Mouse (Mus musculus): ENCODE results near the gene Glycam1. TPM values are rescaled to one million over a fixed set of nuclear protein-coding genes. Genes with fewer than 3 reads are reported as not detected.

Glycam1 gene
- total RNA-seq, 4 experiments from 2014 or later, result not detected

DNA sequence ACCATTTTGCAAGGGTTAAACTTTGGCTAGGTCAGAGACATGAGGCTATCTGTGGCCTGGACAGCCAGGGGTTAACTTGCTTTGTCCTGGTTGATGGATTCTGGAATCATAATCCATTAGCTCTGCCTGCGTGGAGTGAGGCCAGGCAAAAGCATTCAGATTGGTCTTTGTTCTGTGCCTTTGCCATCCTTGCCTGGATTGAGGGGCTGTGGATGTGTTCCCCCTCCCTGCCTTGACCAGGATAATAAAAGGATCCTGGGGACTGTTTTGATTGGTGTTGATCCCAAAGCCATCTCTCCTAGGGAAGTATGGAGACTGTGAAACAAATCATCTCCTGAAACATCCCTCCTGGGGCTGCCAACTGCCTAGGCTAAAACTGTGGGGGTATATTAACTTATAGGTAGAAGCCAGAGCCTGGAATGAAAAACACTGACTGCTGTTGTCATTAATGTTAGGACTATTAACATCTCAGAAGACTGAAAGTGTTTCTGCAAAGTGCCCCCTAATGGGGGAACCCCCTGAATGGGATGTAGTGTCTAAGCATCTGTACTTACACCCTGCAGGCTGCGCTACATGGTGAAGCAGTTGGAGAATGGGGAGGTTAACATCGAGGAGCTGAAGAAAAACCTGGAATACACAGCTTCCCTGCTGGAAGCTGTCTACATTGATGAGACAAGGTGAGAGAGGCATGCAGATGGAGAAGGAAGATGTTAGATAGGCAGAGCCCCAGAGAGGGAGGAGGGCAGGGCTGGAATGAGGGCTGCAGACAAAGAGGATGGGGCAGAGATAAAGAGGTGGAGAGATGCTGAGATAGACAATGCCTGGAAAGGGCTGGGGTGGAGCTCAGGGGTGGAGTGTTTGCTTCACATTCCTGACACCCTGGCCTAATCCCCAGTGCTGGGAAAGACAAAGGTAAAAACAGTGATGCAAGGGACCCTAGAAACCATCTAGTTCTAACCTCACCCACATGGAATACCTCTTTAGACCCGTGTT lies 45.2 kb downstream of the Glycam1 start:
- DNase-seq (ENCODE audit: low spot score in 2 of 2), result no peak

DNA sequence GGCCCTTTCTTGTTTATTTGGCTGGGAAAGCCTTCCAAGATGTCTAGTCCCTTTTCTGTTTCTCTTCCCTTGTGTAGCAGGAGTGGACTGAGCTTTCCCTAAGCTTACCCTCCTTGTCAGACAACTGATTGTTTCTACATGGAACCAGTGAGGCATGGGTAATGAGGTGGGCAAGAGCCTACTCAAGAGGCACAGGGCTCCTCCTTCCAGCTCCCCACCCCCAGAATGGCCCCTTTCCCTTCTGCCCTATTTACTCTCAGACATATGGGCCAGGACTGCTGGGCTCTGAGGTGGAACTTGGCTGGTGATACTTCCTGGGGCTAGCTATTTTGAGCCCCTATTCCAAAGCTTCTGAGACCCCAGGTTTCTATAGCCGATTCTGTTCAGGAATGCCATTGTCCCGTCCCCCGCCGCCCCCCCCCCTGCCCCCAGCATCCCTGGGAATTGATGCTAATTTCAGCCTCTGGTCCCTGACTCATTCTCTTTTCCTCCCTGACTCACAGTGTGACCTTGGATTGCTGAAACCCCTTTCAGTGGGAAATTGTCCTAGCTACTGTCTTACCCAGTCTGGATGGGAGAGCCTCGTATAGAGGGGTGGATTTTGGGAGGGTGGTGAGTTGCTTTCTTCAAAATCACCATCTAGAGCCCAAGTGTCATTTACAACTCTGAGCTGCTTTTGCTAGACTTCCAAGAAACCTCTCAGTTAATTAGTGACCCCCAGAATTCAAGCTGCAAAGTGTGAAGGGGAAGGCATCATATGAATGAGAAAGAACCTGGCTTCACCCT lies 46.1 kb downstream of the Glycam1 start:
- no peak for DNase-seq (ENCODE audit: low spot score in 2 of 2)

GRCm38 (mm10) chr15:103514914-103515313 lies 50.0 kb downstream of the Glycam1 start:
- no peak for DNase-seq (ENCODE audit: low spot score in 2 of 2)

- peak; percentile 48 to 64 for DNase-seq (ENCODE audit: low spot score in 2 of 2)
Measured at GRCm38 (mm10) chr15:103514119-103514518, 50.8 kb downstream of the Glycam1 start.

- no peak for DNase-seq (ENCODE audit: low spot score in 2 of 2)
Measured at GRCm38 (mm10) chr15:103513621-103514031, 51.3 kb downstream of the Glycam1 start.

Other genes starting within 250 kb of the Glycam1 start
- gene Zfp385a, start 225.0 kb downstream of the Glycam1 start, total RNA-seq (2022), result 1 to 10 TPM; 5.7 to 6.4 (median 5.9) TPM
- 1 to 10 TPM; 4.0 to 4.9 (median 4.5) TPM for gene Itga5, start 198.3 kb downstream of the Glycam1 start, total RNA-seq (2022)
- not detected for gene Gtsf1, start 134.6 kb downstream of the Glycam1 start, total RNA-seq (2022)
- not detected for gene Gtsf2, start 116.6 kb downstream of the Glycam1 start, total RNA-seq (2022)
- gene Nckap1l, start 111.3 kb downstream of the Glycam1 start, total RNA-seq (2022), result 1 to 10 TPM in 1 of 4 experiments, under 1 TPM in 3; 0.27 to 1.0 (median 0.63) TPM
- under 1 TPM; 0.41 to 0.52 (median 0.46) TPM for gene Pde1b, start 62.0 kb downstream of the Glycam1 start, total RNA-seq (2022)
- 100 to 1,000 TPM in 2 of 4 experiments, 10 to 100 TPM in 2; 77.3 to 125 (median 101) TPM for gene Ppp1r1a, start 27.1 kb downstream of the Glycam1 start, total RNA-seq (2022)
- gene Mucl1, start 190.4 kb upstream of the Glycam1 start, total RNA-seq (2022), result 1 to 10 TPM in 2 of 4 experiments, under 1 TPM in 1, not detected in 1; 0.70 to 1.6 (median 1.3) TPM